In the genomic region with DNA sequence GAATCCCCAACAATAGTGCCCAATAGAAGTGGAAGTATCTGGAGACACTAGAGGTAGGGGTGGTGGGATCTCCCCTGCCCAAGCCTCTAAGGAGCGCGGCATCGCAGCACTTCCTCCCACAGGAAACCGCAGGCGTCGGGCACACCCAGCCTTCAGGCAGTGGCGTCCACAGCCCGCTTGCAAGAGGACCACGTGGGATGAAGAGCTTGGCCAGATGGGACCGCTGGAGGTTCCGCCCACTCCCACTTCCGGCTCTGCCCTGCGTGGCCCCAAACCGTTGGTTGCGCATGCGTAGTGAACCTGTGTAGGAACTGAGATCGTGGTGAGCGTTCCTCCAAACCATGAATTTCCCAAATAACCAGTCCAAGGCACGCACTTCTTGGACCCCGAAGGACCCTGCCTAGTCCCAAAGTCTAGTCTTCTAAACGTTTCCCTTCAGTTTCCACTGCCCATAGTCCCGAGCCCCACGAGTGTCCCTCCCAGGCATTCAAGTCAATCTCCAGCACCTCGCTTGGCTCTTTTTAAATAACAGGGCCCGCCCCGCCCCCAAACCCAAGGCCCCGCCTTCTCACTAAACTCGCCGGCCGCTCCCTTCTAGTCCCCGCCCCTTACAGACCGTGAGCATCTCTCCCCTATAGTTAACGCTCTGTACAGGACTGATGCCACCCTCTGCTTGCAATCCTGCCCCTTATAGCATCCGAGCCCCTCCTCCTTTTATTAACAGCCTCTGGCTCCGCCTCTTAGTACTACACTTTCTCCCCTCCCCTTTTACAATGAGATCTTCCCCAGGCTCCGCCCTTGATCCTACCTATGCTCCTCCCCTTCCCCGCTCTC, we compare ENCODE assay signal across 8 mouse cellular contexts. TPM values are rescaled to one million over a fixed set of nuclear protein-coding genes. Genes with fewer than 3 reads are reported as not detected.
DNase-seq lines count a peak whose midpoint lies in the region; ATAC-seq lines count a peak whose summit lies in the region.

No protein-coding gene starts in this region.

- H3K27ac ChIP-seq in hindbrain, embryonic 15.5 days (replicated peaks) = peak overlapping the region; percentile 89

- H3K9ac ChIP-seq in hindbrain, embryonic 15.5 days = peak overlapping the region; percentile 53

- WGBS in hindbrain, embryonic 15.5 days = under 1% methylated on average over 37 of the region's 37 CpGs

- H3K4me3 ChIP-seq in hindbrain, embryonic 15.5 days = peak overlapping the region; percentile 51

- DNase-seq in T-cell, adult 2 months (ENCODE audit: low spot score) = peak; percentile 98
- DNase-seq in cerebellum, postnatal 36 days = peak; percentile 81 to 82
- DNase-seq in frontal cortex, postnatal 36 days (ENCODE audit: low spot score in 2 of 2) = peak; percentile 92 to 96
- DNase-seq in left cerebral cortex, adult 11 months (ENCODE audit: low spot score) = peak; percentile 92
- DNase-seq in lung, postnatal 4 days = peak; percentile 96 to 98
- DNase-seq in retina, postnatal 7 days (ENCODE audit: low read depth, low spot score) = peak; percentile 88
- peak; percentile 75 for DNase-seq in urinary bladder, adult 2 months (ENCODE audit: low spot score)

- peak overlapping the region; percentile 89 for H3K4me2 ChIP-seq in hindbrain, embryonic 15.5 days

- H3K36me3 ChIP-seq in hindbrain, embryonic 15.5 days = no peaks in the 10 kb centered on the region

- ATAC-seq in hindbrain, embryonic 15.5 days (ENCODE audit: low FRiP score, low read depth) = peak; percentile 88

- H3K9me3 ChIP-seq in hindbrain, embryonic 15.5 days = no peaks in the 10 kb centered on the region

- H3K27me3 ChIP-seq in hindbrain, embryonic 15.5 days = no peaks in the 10 kb centered on the region; the same call in 1 of the 2 replicates

- H3K4me1 ChIP-seq in hindbrain, embryonic 15.5 days (replicated peaks) = peaks cover 21% of the 10 kb centered on the region

RNA-seq across cellular contexts. Expression of gene Ccdc114, which starts 0.7 kb away (rescaled TPM):
- 6.6 and 8.5 TPM in 2 replicates for polyA plus RNA-seq in hindbrain, embryonic 15.5 days (2015; fragmentation: Nextera tagmentation; extraction: Ambion mirVana)
- 3.4 and 3.5 TPM in 2 replicates for polyA plus RNA-seq in urinary bladder, adult 2 months (2012; rRNA removed)

RNA-seq across cellular contexts. Expression of gene Emp3, which starts 1.9 kb away (rescaled TPM):
- 34.1 and 43.6 TPM in 2 replicates for polyA plus RNA-seq in hindbrain, embryonic 15.5 days (2015; fragmentation: Nextera tagmentation; extraction: Ambion mirVana)
- 213 and 219 TPM in 2 replicates for polyA plus RNA-seq in urinary bladder, adult 2 months (2012; rRNA removed)

RNA-seq across cellular contexts. Expression of gene Tmem143, which starts 26.4 kb away (rescaled TPM):
- 6.7 and 8.5 TPM in 2 replicates for polyA plus RNA-seq in hindbrain, embryonic 15.5 days (2015; fragmentation: Nextera tagmentation; extraction: Ambion mirVana)
- 23.7 and 24.3 TPM in 2 replicates for polyA plus RNA-seq in urinary bladder, adult 2 months (2012; rRNA removed)

RNA-seq across cellular contexts. Expression of gene Syngr4, which starts 26.6 kb away (rescaled TPM):
- polyA plus RNA-seq in hindbrain, embryonic 15.5 days (2015; fragmentation: Nextera tagmentation; extraction: Ambion mirVana) = 0.34 TPM in 1 of 2 replicates, not detected in the other
- polyA plus RNA-seq in urinary bladder, adult 2 months (2012; rRNA removed) = 0.10 TPM in 1 of 2 replicates, not detected in the other

RNA-seq across cellular contexts. Expression of gene Grin2d, which starts 45.0 kb away (rescaled TPM):
- polyA plus RNA-seq in hindbrain, embryonic 15.5 days (2015; fragmentation: Nextera tagmentation; extraction: Ambion mirVana) = 3.4 and 4.3 TPM in 2 replicates
- polyA plus RNA-seq in urinary bladder, adult 2 months (2012; rRNA removed) = 1.6 and 2.4 TPM in 2 replicates

Comparison
In these comparisons a context has a peak if more than half of its experiments do, and no peak if none do; other contexts are left out.
1. Peak in every context shown above with its lines: DNase-seq, ATAC-seq, H3K4me3 ChIP-seq and H3K27ac ChIP-seq.